Mouse (Mus musculus) spleen, embryonic (tissue): ENCODE measurements around the gene Syne4.

Source experiments
- CTCF ChIA-PET: fragments of 350-600 bp; sonication (Branson Sonifier 250); formaldehyde crosslinking; loops from one replicate; lab custom pipeline; 2022; lab: Charles Lee

The Syne4 gene

GRCm38 (mm10) chr7:30314721-30315155 lies at the start of gene Syne4:
Syne4 (plus strand) TSS chr7:30314807.
- CTCF ChIA-PET = no interaction called here

GRCm38 (mm10) chr7:30265041-30265440 lies 49.6 kb upstream of the Syne4 start:
- CTCF ChIA-PET = no interaction called here

GRCm38 (mm10) chr7:30265531-30265930 lies 49.1 kb upstream of the Syne4 start:
- CTCF ChIA-PET = no interaction called here

DNA sequence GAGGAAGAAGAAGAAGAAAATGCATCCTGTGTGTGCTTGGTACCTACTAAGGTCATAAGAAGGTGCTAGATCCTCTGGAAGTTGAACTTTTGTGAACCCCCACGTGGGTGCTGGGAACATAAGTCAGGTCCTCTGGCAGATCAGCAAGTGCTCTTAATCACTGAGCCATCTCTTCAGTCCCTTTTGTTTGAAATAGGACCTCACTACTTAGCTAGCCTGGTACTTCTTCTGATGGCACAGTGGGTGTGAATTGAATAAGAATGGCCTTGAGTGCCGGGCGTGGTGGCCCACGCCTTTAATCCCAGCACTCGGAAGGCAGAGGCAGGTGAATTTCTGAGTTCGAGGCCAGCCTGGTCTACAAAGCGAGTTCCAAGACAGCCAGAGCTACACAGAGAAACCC lies 48.7 kb upstream of the Syne4 start:
- CTCF ChIA-PET = no interaction called here

DNA sequence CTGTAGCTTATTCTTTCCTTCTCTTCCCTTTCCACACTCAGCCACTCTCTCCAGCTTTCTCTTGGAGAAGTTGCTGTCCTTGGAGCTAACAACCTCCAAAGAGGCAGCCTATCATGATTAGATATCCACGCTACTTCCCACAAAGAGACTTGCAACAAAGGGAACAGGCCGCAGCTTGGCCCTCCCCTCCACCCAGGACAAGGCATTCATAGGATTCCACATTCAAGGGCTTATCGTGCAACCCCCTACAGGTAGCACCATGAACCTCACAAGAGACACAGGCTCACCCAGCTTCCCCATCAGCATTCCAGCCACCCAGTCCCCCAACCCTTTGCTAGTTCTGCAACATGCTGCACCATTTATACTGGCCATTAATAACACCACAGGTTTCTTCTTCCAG lies 47.8 kb upstream of the Syne4 start:
- CTCF ChIA-PET = no interaction called here

DNA sequence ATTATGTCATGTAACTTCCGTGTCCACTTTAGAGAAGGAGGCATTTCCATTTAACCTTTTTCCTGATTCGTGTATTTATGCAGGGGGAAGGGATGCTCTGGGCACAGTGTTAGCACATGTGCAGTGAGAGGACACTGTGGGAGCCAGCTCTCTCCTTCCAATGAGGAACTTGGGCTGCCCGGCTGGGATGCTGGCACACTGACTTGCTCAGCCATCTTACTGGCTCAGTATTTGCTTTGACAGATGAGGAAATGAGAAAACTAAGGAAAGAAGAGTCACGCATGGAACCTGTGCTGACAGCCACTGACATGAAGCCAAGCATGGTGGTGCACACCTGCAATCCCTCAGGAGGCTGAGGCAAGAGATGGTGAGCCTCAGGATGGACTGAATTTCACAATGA lies 45.0 kb upstream of the Syne4 start:
- CTCF ChIA-PET = interaction anchor here (0.6 kb wide), 1 partner anchor 374 kb away, joined by 3 read pairs; no protein-coding TSS in a partner anchor

- CTCF ChIA-PET = no interaction called here
These were observed 40.2 kb upstream of the Syne4 start for GRCm38 (mm10) chr7:30274383-30274782.

DNA sequence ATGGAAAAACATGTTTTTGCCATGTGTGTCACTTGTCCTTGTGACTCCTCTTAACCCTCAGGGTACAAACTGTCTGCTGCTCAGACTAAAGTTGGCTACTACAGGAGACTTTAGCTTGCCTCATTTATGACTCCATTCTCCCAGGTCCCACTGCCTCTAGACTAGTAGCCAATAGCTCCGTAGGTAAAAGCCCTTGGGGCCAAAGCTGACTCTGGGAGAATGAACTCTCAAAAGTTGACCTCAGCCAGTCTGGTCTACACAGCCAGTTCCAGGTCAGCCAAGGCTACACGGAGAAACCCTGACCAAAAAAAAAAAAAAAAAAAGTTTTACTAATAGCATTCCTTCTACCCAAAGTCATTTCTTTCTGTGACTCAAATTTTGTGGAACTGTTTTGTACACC lies 35.7 kb upstream of the Syne4 start:
- CTCF ChIA-PET = no interaction called here

- CTCF ChIA-PET = no interaction called here
These were observed 35.1 kb upstream of the Syne4 start for GRCm38 (mm10) chr7:30279536-30279935.

- CTCF ChIA-PET = no interaction called here
These were observed 34.5 kb upstream of the Syne4 start, which contains the start of the genes Thap8 and Wdr62 for GRCm38 (mm10) chr7:30279951-30280669. Thap8 (plus strand) TSS chr7:30280094. Wdr62 (minus strand) TSS chr7:30280419.

DNA sequence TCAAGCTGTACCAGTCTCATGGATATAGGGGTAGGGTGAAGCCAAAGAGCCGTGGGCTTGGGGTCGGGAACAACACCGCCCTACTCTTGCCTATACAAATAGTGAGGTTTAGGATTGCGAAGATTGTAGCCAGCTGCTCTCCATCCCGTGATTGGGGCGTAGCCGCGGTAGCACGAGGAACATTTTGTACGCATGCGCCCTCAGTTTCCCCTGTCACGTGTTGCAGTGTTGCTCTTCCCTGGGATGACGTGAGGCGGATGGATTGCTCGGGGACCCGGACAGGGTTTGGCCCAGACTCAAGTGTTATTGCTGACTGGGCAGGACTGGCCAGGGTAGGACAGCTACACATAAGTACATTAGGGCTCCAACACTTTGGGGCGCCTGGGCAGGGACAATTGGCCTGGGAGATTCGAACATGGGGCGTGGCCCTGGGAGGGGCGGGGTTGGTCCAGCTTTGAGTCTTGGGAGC lies 33.9 kb upstream of the Syne4 start:
- CTCF ChIA-PET = interaction anchor here (0.6 kb wide), 1 partner anchor 94 kb away, joined by 3 read pairs; no protein-coding TSS in a partner anchor

DNA sequence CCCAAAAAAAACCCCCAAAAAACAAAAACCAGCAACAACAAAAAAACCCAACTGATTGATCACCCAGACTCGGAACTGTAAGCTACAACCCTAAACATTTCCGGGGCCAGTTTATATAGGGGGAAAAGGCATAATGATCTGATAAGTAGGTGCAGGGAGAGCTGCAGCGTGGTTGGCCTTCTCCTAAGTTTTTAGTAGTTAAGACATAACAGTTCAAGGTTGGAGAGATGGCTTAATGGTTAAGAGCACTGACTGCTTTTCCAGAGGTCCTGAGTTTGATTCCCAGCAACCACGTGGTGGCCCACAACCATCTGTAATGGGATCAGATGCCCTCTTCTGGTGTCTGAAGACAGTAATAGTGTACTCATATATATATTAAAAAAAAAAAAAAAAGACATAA lies 33.1 kb upstream of the Syne4 start:
- CTCF ChIA-PET = interaction anchor here (0.6 to 1.1 kb wide), 5 partner anchors 18 to 95 kb away, joined by 3 to 7 read pairs (median 3); no protein-coding TSS in a partner anchor

DNA sequence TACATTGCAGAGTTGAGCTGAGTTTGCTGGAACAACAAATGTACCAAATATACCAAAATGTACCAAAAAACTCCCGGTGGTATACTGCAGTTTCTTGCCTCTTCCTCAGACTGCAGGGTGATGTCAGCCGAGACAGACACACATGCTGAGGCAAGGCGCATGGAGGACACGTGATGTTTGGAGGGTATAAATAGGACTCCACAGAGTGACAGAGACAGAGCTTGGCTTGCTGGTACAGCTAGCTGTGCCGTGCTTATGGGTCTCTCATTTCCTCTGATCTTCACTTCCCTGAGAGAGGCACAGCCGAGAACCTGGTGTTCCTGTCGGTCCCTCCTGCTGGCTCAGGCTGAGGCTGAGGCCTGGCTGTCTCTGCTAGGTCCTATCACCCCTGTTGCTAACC lies 31.9 kb upstream of the Syne4 start:
- CTCF ChIA-PET = no interaction called here

- CTCF ChIA-PET = no interaction called here
These were observed 27.8 kb upstream of the Syne4 start for GRCm38 (mm10) chr7:30286701-30287410.

DNA sequence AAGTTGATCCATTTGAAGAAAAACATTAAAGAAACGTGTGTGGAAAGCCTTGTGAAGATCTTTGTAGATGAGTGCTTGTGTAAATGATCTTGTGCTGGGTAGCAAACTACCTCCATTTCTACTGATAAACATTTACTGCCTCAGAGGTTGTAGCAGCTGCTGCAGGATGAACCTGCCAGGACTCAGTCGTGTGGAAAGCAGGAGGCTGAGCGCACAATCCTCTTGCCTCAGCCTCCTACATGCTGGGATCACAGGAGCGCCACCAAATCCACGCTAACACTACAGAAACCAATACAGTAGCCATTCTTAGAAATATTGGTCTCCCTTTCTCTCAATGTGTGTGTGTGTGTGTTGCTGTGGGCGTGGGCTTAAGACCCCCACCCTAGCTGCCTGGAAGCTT lies 26.6 kb upstream of the Syne4 start:
- CTCF ChIA-PET = no interaction called here

DNA sequence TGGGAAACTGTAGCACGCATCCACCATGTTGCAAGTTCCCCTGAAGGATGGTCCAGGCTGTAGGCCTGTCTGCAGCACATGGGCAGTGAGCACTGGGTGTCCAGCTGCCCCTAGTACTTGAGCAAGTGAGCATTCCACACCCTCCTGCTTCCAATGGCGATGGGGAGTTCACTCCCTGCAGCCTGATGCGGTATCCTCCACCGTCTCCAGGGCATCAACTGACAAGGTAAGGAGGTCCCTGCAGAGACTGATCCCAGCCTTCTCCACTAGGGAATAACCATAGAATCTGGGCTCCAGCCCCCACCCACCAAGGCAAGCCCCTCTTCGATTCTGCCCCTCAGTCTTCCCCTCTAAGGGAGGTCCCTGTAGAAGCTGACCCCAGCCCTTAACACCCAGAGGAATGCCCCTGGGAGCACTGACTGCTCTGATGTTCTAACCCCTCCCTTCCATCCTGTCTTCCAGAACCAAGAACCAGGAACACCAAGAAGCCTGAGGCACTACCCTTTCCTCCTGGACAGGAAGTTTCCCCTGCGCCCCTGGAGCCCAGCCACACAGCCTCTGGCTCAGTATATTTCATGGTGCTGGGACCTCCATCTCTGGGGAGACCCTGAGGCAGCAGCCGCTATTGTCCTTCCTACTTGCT lies 25.4 kb upstream of the Syne4 start:
- CTCF ChIA-PET = no interaction called here

GRCm38 (mm10) chr7:30289714-30290399 lies 24.8 kb upstream of the Syne4 start:
- CTCF ChIA-PET = no interaction called here

- CTCF ChIA-PET = no interaction called here
These were observed 23.1 kb upstream of the Syne4 start, which contains the start of gene Clip3 for GRCm38 (mm10) chr7:30291215-30292131. Clip3 (plus strand) TSS chr7:30291728.

DNA sequence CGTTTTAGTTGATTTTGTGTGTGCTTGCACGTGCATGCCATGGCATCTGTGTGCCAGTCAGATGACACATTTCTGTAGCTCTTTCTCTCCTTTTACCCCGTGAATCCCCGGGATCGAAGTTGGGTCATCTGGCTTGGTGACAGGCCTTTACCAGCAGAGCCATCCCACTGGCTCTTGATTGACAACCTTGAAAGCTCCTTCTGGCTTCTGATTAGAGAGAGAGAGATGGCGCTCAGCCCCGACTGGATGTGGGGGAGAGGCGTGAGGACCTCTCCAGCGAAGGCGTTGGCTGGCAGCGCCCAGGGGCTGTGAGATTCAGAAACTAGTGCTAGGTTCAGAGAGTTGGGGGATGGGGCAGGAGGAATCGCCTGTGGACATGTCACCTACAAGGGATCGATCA lies 20.8 kb upstream of the Syne4 start:
- CTCF ChIA-PET = no interaction called here

- CTCF ChIA-PET = no interaction called here
These were observed 20.3 kb upstream of the Syne4 start for GRCm38 (mm10) chr7:30294296-30294695.
